Comparison of ENCODE assay signal across 9 mouse cellular contexts in the genomic region with DNA sequence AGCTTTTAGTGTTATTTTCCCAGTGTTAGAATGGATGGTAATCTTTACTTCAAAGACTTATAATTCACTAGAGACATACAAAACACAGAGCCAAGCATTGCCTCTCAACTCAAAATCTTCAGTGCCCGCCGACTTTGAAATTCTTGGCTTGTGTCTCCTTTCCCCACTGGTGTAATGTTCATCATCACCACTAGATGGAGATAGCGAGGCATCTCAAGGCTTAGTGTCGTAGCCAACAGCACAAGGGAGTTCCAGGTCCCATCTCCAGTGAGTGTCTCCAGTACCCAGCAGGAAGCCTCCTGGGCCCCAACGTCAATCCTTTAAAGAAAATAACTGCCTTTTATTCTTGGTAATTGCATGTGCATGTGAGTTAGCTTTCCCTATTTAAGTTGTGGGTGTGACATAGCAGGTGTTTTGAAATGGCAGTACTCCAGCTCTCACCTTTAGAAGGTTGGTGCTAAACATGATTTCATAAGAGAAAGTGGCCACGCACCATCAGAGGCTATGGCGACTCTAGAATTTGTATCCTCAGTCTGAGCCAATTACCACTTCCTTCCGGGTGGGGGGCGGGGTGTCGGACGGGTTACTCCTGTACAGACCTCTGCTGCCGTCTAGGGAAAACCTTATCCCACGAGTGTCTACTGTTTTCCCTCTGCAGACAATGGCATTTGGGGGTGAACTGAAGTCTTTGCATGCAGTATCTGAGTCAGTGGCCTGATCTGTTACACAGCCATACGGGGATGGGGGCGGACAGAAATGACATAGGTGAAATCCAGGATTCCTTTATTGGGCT.
DNase-seq lines count a peak whose midpoint lies in the region; ATAC-seq and TF ChIP-seq lines count a peak whose summit lies in the region.
"Had no signal": no experiment of that assay in that cellular context is flagged by ENCODE, and none has a peak within 500 bp of the region (broad histone marks: within the 10 kb centered on the region; RNA-seq: fewer than 3 reads in every experiment).

No protein-coding gene starts in this region.

- TF ChIP-seq CTCF in thymus, adult 2 months (IDR thresholded peaks at IDR 0.05; ENCODE audit: borderline replicate concordance, control insufficient read depth, extremely low read depth, insufficient read depth, low read length, poor library complexity): peak; percentile 24; the same call in 1 of the 2 replicates

- no peak overlapping the region; the same call in 1 of the 2 replicates for H3K4me3 ChIP-seq in heart, embryonic 10.5 days
- no peak overlapping the region for H3K4me3 ChIP-seq in liver, embryonic 12.5 days
- H3K4me3 ChIP-seq in thymus, adult 2 months (ENCODE audit: control insufficient read depth, insufficient read depth, low read length): no peak overlapping the region
- H3K4me3 ChIP-seq: limb, embryonic 15.5 days had no signal

- H3K36me3 ChIP-seq in heart, embryonic 10.5 days: no peaks in the 10 kb centered on the region
- H3K36me3 ChIP-seq in liver, embryonic 12.5 days: no peaks in the 10 kb centered on the region
- no peaks in the 10 kb centered on the region for H3K36me3 ChIP-seq in thymus, adult 2 months (ENCODE audit: control insufficient read depth, insufficient read depth, low read length)
- H3K36me3 ChIP-seq: limb, embryonic 15.5 days had no signal

- peaks cover 7% of the 10 kb centered on the region; the same call in 1 of the 2 replicates for H3K4me1 ChIP-seq in heart, embryonic 10.5 days
- no peaks in the 10 kb centered on the region for H3K4me1 ChIP-seq in liver, embryonic 12.5 days
- H3K4me1 ChIP-seq in thymus, adult 2 months (replicated peaks; ENCODE audit: control insufficient read depth, insufficient read depth, low read length): peaks cover 20% of the 10 kb centered on the region

- H3K27ac ChIP-seq in heart, embryonic 10.5 days: no peak overlapping the region
- no peak overlapping the region for H3K27ac ChIP-seq in liver, embryonic 12.5 days
- H3K27ac ChIP-seq in thymus, adult 2 months (ENCODE audit: control insufficient read depth, insufficient read depth, low read length): no peak overlapping the region
- H3K27ac ChIP-seq: limb, embryonic 15.5 days had no signal

- H3K27me3 ChIP-seq in heart, embryonic 10.5 days (ENCODE audit: insufficient read depth, poor library complexity, severe bottlenecking): peaks cover 30% of the 10 kb centered on the region
- peaks cover 38% of the 10 kb centered on the region for H3K27me3 ChIP-seq in liver, embryonic 12.5 days (replicated peaks)
- no peaks in the 10 kb centered on the region for H3K27me3 ChIP-seq in thymus, adult 2 months (ENCODE audit: control insufficient read depth, insufficient read depth, low read length)

- H3K9ac ChIP-seq in liver, embryonic 12.5 days: no peak overlapping the region
- H3K9ac ChIP-seq: limb, embryonic 15.5 days had no signal

- TF ChIP-seq POLR2A in thymus, adult 2 months (IDR thresholded peaks at IDR 0.05; ENCODE audit: control insufficient read depth, extremely low read depth, insufficient read depth, low read length, poor library complexity): no peak

- peak; percentile 91 for DNase-seq in CD4-positive, CD25-positive, alpha-beta regulatory T cell, adult 2 months (ENCODE audit: low read depth, low spot score)
- DNase-seq in adrenal gland, adult 18-20 months (ENCODE audit: low spot score in 2 of 2): peak; percentile 44 to 57
- DNase-seq in embryo, embryonic 9.5 days (ENCODE audit: extremely low spot score): peak; percentile 73
- peak; percentile 74 for DNase-seq in heart, embryonic 10.5 days (ENCODE audit: low spot score)
- peak; percentile 50 to 80 for DNase-seq in kidney, postnatal 25 days
- peak; percentile 77 to 78 for DNase-seq in natural killer cell, adult 2 months (ENCODE audit: low spot score in 2 of 2)
- peak; percentile 77 for DNase-seq in thymus, adult 2 months

- WGBS in heart, embryonic 10.5 days: 36% methylated on average over 15 of the region's 15 CpGs
- WGBS in liver, embryonic 12.5 days (ENCODE audit: insufficient replicate concordance): 15% methylated on average over 15 of the region's 15 CpGs
- WGBS in thymus, adult 2 months: 10% methylated on average over 15 of the region's 15 CpGs

- no peak for ATAC-seq in liver, embryonic 12.5 days

- H3K9me3 ChIP-seq in heart, embryonic 10.5 days: no peaks in the 10 kb centered on the region
- no peaks in the 10 kb centered on the region for H3K9me3 ChIP-seq in liver, embryonic 12.5 days (replicated peaks)
- H3K9me3 ChIP-seq: limb, embryonic 15.5 days had no signal

- H3K4me2 ChIP-seq in liver, embryonic 12.5 days: peak overlapping the region; percentile 15; the same call in 1 of the 2 replicates
- H3K4me2 ChIP-seq: limb, embryonic 15.5 days had no signal
